Mouse (Mus musculus): Measurements from ENCODE around the gene Rasd2. TPM values are rescaled to one million over a fixed set of nuclear protein-coding genes. Genes with fewer than 3 reads are reported as not detected.

Rasd2 gene
- total RNA-seq, 2 experiments from 2014 or later: 3.1 to 3.4 TPM

DNA sequence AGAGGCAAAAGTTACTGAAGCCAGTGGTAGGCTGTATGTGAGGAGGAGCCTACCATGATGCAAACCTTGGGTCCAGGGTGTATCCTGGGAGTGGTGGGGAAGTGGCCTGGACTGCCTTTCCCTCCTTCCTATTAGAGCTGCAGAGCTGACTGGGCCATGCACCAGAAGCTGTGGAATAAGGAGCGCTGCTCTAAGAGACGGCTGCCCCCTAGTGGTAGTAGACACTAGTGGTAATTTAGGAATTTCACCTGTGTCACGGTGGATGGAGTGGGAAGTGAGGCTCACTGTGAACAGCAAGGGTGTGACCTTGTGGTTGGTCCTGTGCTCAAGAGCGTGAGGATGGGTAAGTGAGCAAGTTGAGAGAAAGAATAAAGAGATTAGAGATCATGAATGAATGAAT lies 4.2 kb downstream of the Rasd2 start:
- peak in 1 of 2 experiments; percentile 51 for DNase-seq (ENCODE audit: low spot score in 2 of 2)

DNA sequence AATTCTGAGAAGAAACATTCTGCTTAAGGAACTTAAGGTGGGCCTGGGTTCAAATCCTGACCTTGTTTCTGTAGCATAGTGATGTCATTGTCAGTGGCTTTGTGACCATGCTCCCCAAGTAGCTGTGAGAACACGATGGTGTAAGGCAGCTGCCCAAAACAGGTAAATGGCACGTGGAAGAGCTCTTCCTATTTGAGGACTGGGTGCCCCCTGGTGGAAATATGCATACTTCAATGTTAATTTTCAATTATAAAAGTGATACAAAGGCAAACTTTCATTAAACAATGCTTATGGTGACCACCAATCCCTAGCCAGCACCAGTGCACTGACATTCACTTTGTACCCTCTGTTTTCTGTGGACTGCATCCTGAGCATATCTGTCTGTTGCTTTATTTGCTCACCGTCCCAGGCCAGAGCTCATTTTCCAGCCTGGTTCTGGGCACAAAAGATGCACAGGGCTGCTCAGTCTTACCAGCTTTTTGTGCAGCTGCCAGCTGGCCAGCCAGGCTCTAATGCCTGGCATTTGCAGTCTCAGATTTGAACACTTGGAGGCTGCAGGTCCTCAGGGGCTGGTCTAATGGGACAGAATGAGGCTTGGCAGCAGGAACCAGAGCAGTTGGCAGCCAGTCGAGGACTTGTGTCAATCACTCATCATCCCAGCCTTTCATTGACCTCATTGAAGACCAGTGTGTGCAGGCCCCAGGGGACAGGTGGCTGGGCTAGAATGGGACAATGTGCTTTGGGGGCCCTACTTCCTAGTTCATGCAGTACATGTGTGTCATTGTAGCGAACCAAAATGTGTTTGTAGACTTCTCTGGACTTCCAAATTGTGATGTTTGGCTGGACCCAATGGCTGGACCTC lies 6.4 kb downstream of the Rasd2 start:
- DNase-seq (ENCODE audit: low spot score in 2 of 2): no peak

DNA sequence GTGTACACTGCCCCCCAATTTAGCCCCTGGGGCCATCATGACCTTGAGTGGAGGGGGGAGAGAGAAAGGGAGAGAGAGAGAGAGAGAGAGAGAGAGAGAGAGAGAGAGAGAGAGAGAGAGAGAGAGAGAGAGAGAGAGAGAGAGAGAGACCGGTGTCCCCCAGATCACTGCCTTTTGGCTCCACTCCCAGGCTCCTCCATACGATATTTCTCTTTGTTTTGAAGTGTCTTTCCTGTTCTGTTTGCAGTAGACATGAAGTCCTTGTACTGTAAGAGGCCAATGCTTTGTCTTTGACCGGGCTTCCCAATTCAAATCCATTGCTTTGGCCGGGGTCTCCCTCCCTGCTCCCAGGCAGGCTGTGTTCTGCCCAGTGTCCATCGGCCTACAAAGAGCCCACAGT lies 8.9 kb downstream of the Rasd2 start:
- DNase-seq (ENCODE audit: low spot score in 2 of 2): no peak

DNA sequence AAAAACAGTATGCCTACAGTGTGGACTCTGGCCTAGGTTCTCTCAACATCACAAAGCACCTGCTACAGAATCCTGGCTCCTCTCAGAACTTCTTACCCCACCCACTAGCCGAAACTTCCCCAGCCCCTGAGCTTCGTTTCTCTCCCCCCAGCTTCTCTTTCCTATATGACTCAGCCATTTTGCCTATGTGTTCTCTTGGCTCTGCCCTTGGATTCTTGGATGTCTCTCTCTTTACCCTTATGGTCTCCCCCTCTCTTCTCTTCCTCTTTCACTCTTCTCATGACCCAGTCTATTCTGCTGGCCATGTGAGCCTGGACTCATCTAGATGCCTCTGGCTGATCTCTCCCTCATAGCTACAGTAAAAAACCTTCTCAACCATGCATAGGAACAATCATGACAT lies 13.0 kb downstream of the Rasd2 start:
- no peak for DNase-seq (ENCODE audit: low spot score in 2 of 2)

DNA sequence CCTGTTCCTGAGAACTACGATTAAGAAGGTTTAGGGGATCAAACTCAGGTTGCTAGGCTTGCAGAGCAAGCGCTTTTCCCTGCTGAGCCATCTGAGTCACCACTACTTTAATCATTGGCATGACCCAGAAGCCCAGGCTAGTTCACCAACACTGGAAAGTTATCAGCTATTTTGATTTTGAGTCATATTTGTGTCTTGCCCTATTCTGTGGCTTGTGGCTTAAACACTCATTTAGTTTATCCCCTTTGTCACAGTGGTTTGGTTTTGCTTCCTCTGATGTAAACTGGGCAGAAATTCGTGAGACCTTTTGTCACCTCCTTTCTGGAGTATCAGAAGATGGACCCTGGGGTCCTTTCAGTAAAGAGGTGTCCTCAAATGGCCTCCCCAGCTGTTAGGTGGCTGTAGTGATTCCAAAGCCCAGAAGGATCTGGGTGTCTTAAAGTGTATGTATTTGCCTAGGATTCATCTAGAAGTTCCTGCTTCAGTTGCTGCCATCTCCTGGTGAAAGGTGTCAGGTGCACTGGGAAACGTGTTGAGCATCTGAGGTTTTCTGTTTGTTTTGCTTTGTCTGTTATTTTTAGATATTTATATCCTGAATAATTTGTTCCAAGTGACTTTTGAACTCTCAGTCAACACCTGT lies 20.3 kb downstream of the Rasd2 start:
- DNase-seq (ENCODE audit: low spot score in 2 of 2): no peak

DNA sequence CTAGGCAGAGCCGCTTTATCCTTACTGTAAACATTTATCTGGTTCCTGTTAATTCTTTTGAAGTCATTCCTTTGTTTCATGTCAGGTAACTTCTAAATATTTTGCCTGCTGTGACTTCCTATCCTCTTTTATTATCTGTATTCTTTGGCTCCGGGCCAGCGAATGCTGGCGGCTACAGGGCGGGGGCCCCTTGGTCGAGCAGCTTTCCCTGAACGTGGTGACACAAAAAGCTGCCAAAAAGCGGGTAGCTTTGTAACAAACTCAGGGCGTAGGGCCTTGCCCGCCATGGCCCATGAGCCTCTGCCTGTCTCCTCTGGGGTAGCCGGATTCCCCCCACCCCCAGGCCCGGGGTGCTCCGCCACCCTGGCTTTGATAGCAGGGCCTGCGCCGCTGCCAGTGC lies 33.6 kb downstream of the Rasd2 start:
- DNase-seq (ENCODE audit: low spot score in 2 of 2): no peak

DNA sequence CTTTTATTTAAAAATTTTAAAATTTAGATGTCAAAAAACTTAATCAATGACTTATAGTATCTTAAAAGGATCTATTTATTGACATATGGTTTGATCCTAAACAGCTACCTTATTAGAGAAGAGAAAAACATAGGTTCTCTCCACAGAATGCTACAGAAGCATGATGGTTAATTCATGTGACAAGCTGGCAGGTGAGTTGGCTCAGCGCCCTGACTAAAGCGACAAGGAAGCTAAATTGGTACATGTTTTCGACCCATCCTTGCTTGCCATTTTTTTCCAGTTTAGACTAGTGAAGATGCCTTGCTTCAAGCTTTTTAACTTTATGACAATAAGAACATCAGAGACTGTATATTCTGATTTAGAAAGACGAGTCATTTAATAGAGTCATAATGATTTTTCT lies 35.4 kb downstream of the Rasd2 start:
- DNase-seq (ENCODE audit: low spot score in 2 of 2): no peak

DNA sequence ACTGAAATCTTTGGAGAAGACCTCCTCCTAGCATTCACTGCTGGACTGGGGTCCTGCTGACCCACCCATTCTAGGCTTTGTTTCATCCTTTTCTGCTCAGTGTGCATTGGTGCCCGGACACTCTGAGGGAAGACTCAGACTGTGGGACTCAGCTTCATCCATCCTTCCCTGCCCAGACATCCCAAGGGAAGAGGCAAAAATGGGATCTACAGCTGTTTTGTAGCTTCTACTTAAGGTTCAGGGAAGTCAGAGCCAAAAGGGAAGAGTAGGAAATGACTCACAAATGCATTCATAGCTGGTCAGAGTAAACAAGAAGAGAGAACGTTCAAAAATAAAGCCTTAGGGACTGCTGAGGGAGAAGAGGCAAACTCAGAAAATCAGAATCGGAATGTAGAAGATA lies 40.3 kb downstream of the Rasd2 start:
- DNase-seq (ENCODE audit: low spot score in 2 of 2): no peak

DNA sequence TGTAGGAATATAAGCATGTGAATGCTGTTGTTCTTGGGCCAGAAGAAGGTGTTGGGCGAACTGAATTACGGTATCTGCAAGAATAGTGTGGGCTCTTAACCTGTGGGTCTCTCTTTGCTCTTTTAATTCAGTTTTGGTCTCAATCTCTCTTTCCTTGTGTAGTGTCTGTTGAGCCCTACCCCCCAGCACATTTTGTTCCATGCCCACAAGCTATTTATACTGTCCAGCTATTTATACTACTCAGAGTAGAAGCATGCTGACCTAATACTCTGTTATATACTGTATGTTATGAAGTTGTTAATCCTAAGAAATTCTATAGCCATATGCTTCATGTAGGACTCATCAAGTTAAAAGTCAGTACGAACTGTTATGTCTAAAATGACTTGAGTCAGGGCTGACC lies 41.9 kb downstream of the Rasd2 start:
- no peak for DNase-seq (ENCODE audit: low spot score in 2 of 2)

DNA sequence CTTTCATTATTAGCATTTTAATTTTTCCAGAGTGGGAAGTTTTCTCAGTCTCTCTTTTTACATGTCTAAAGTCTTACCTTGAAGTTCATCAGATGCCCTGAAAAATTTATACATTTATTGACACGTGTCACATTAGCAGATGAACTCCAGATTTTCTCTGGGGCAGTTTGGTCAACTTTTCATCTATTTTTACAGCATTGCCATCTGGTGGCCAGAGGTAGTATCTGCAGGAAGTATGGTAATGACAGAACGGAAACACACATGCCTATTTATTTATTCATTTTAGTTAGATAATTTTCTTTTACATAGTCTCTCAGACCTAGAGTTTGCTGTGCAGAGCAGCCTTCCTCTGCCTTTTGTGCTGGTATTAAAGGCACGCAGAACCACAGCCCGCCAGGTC lies 58.4 kb downstream of the Rasd2 start:
- no peak for DNase-seq (ENCODE audit: low spot score in 2 of 2)

Other genes with a start within 250 kb of the Rasd2 start
- 10 to 100 TPM; 31.6 to 39.7 TPM for gene Hmgxb4, start 220.6 kb upstream of the Rasd2 start, total RNA-seq (2021)
- 10 to 100 TPM; 26.1 to 31.0 TPM for gene Tom1, start 180.2 kb upstream of the Rasd2 start, total RNA-seq (2021)
- 10 to 100 TPM; 37.8 to 41.5 TPM for gene Hmox1, start 120.3 kb upstream of the Rasd2 start, total RNA-seq (2021)
- gene Mcm5, start 104.4 kb upstream of the Rasd2 start, total RNA-seq (2021): 10 to 100 TPM; 49.7 to 62.0 TPM
- gene Gm10358, start 192.6 kb downstream of the Rasd2 start, total RNA-seq (2021): not detected
- not detected for gene Iqcm, start 234.8 kb downstream of the Rasd2 start, total RNA-seq (2021)

Measured in adrenal gland, postnatal 4 days (tissue).